In the genomic region with DNA sequence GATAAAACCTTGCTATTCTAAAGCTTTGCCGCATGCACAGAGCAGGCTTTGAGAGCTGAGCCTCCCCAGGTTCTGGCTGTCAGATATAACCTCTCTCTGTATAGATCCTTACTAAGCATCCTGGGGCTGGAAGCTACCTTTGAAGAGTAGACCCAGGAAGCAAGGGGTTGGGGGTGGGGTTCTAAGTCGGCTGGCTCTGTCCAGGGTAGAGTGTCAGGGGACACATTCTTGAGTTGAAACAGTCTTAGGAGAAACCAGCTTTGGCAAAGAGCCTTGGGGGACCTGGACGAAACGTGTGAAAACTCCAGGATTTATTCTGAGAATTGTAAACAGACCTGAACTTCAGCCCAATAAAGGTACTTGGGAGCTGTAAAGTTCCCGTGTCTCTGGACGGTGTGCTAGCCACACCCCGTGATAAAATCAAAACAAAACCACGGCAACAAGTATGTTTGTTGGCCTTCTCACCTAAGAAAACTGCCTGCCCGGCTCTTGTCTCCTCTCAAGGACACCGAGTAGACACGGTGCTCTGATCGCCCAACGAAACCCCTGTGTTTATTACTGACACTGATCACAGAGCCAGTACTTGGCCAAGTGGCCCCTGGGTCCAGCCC, we compare ENCODE assay signal across 14 mouse cellular contexts. TPM values are rescaled to one million over a fixed set of nuclear protein-coding genes. Genes with fewer than 3 reads are reported as not detected.
DNase-seq lines count a peak whose midpoint lies in the region; ATAC-seq and TF ChIP-seq lines count a peak whose summit lies in the region.
"Had no signal": no experiment of that assay in that cellular context is flagged by ENCODE, and none has a peak within 500 bp of the region (broad histone marks: within the 10 kb centered on the region; RNA-seq: fewer than 3 reads in every experiment).

No protein-coding gene starts in this region.

- no peak overlapping the region for H3ac ChIP-seq in myocyte (ENCODE audit: control insufficient read depth, insufficient read length)

- H3K9ac ChIP-seq in hindbrain, embryonic 12.5 days, result no peak overlapping the region
- H3K9ac ChIP-seq in hindbrain, postnatal 0 days (replicated peaks; ENCODE audit: low read length), result no peak overlapping the region
- H3K9ac ChIP-seq in neural tube, embryonic 11.5 days (ENCODE audit: low read length), result no peak overlapping the region
- H3K9ac ChIP-seq: embryonic facial prominence, embryonic 15.5 days; limb, embryonic 12.5 days; neural tube, embryonic 12.5 days had no signal

- no peak for TF ChIP-seq CTCF in hindbrain, postnatal 0 days (IDR thresholded peaks at IDR 0.05; ENCODE audit: low read depth)

- peaks cover 18% of the 10 kb centered on the region for H3K4me1 ChIP-seq in hindbrain, embryonic 12.5 days
- H3K4me1 ChIP-seq in hindbrain, postnatal 0 days (ENCODE audit: insufficient read depth, low read length), result no peaks in the 10 kb centered on the region
- peaks cover 9% of the 10 kb centered on the region for H3K4me1 ChIP-seq in neural tube, embryonic 11.5 days (ENCODE audit: control insufficient read depth, insufficient read depth, low read length)

- no peak for TF ChIP-seq POLR2A in myocyte (IDR thresholded peaks at IDR 0.05; ENCODE audit: insufficient read length, low read depth)

- no peaks in the 10 kb centered on the region for H3K79me2 ChIP-seq in myocyte (ENCODE audit: control insufficient read depth, insufficient read depth)

- H3K9me3 ChIP-seq in hindbrain, embryonic 12.5 days (replicated peaks), result no peaks in the 10 kb centered on the region
- no peaks in the 10 kb centered on the region for H3K9me3 ChIP-seq in hindbrain, postnatal 0 days (ENCODE audit: low read length)
- no peaks in the 10 kb centered on the region for H3K9me3 ChIP-seq in neural tube, embryonic 11.5 days (ENCODE audit: control insufficient read depth, low read length)
- H3K9me3 ChIP-seq: embryonic facial prominence, embryonic 15.5 days; limb, embryonic 12.5 days; neural tube, embryonic 12.5 days had no signal

- H3K27me3 ChIP-seq in hindbrain, embryonic 12.5 days, result no peaks in the 10 kb centered on the region
- H3K27me3 ChIP-seq in hindbrain, postnatal 0 days (ENCODE audit: insufficient read depth, low read length), result no peaks in the 10 kb centered on the region
- H3K27me3 ChIP-seq in neural tube, embryonic 11.5 days (ENCODE audit: control insufficient read depth, insufficient read depth, low read length), result no peaks in the 10 kb centered on the region
- H3K27me3 ChIP-seq in myocyte (ENCODE audit: control insufficient read depth, insufficient read depth, insufficient read length), result peaks cover 4% of the 10 kb centered on the region
- H3K27me3 ChIP-seq: embryonic facial prominence, embryonic 15.5 days; limb, embryonic 12.5 days; neural tube, embryonic 12.5 days had no signal

- no peaks in the 10 kb centered on the region for H3K36me3 ChIP-seq in hindbrain, embryonic 12.5 days
- no peaks in the 10 kb centered on the region for H3K36me3 ChIP-seq in hindbrain, postnatal 0 days (ENCODE audit: insufficient read depth, low read length)
- no peaks in the 10 kb centered on the region for H3K36me3 ChIP-seq in neural tube, embryonic 11.5 days (ENCODE audit: control insufficient read depth, insufficient read depth, low read length)
- no peaks in the 10 kb centered on the region for H3K36me3 ChIP-seq in myocyte (ENCODE audit: control insufficient read depth, insufficient read depth)
- H3K36me3 ChIP-seq: embryonic facial prominence, embryonic 15.5 days; limb, embryonic 12.5 days; neural tube, embryonic 12.5 days had no signal

- no peak overlapping the region for H3K4me3 ChIP-seq in hindbrain, embryonic 12.5 days
- no peak overlapping the region for H3K4me3 ChIP-seq in hindbrain, postnatal 0 days (ENCODE audit: low read length)
- H3K4me3 ChIP-seq in neural tube, embryonic 11.5 days (ENCODE audit: low read depth, low read length), result no peak overlapping the region
- H3K4me3 ChIP-seq in myocyte, result no peak overlapping the region
- H3K4me3 ChIP-seq: embryonic facial prominence, embryonic 15.5 days; limb, embryonic 12.5 days; neural tube, embryonic 12.5 days had no signal

- ATAC-seq in hindbrain, embryonic 12.5 days (ENCODE audit: low FRiP score), result 0 out of 2 replicates have a peak, but pooled peaks have one; percentile 13
- no peak for ATAC-seq in hindbrain, postnatal 0 days
- ATAC-seq in neural tube, embryonic 11.5 days (ENCODE audit: insufficient read depth, low FRiP score, low TSS enrichment), result no peak

- H3K27ac ChIP-seq in hindbrain, embryonic 12.5 days, result peak overlapping the region; percentile 9; the same call in 1 of the 2 replicates
- H3K27ac ChIP-seq in hindbrain, postnatal 0 days, result no peak overlapping the region
- H3K27ac ChIP-seq in neural tube, embryonic 11.5 days (ENCODE audit: low read depth, low read length), result peak overlapping the region; percentile 34
- H3K27ac ChIP-seq: embryonic facial prominence, embryonic 15.5 days; limb, embryonic 12.5 days; neural tube, embryonic 12.5 days had no signal

- no peak overlapping the region for H3K4me2 ChIP-seq in hindbrain, embryonic 12.5 days (replicated peaks)
- no peak overlapping the region for H3K4me2 ChIP-seq in hindbrain, postnatal 0 days (ENCODE audit: low read depth, low read length)
- H3K4me2 ChIP-seq in neural tube, embryonic 11.5 days (ENCODE audit: low read depth), result no peak overlapping the region
- H3K4me2 ChIP-seq in myocyte (ENCODE audit: low read depth), result peak overlapping the region; percentile 38
- H3K4me2 ChIP-seq: embryonic facial prominence, embryonic 15.5 days; limb, embryonic 12.5 days; neural tube, embryonic 12.5 days had no signal

- peak; percentile 26 for DNase-seq in adrenal gland, postnatal 10 days
- no peak for DNase-seq in adrenal gland, adult 2 months
- DNase-seq in hindbrain, postnatal 0 days (ENCODE audit: low spot score), result no peak
- DNase-seq in neural tube, embryonic 11.5 days (ENCODE audit: low spot score), result no peak
- DNase-seq in neural tube, embryonic 10.5 days (ENCODE audit: extremely low spot score, low spot score), result no peak
- DNase-seq in urinary bladder, postnatal 36 days (ENCODE audit: low spot score in 2 of 2), result no peak
- DNase-seq: cerebellum, postnatal 14 days; kidney, adult 2 months; layer of hippocampus, adult 9-11 months had no signal

- 54% methylated on average over 13 of the region's 13 CpGs for WGBS in hindbrain, embryonic 12.5 days
- 41% methylated on average over 13 of the region's 13 CpGs for WGBS in hindbrain, postnatal 0 days
- 54% methylated on average over 13 of the region's 13 CpGs for whole genome bisulfite sequencing in neural tube, embryonic 11.5 days

TF ChIP-seq in myocyte, 11 proteins besides CTCF, POLR2A, EP300 and RAD21:
- no peak for TF ChIP-seq MYOD1 (IDR thresholded peaks at IDR 0.05; ENCODE audit: control insufficient read depth in 1 of 3, insufficient read length in 2 of 3, low read depth in 2 of 3)
- no peak for TF ChIP-seq TCF12 (IDR thresholded peaks at IDR 0.05; ENCODE audit: insufficient read depth, poor library complexity, severe bottlenecking)
- TF ChIP-seq REST (IDR thresholded peaks at IDR 0.05; ENCODE audit: insufficient read depth, insufficient read length), result no peak
- no peak for TF ChIP-seq TCF3 (IDR thresholded peaks at IDR 0.05; ENCODE audit: insufficient read length, low read depth)
- TF ChIP-seq E2F4 (IDR thresholded peaks at IDR 0.05; ENCODE audit: insufficient read depth), result no peak
- no peak for TF ChIP-seq MYOG (IDR thresholded peaks at IDR 0.05; ENCODE audit: control insufficient read depth in 1 of 3, insufficient read depth in 1 of 3, insufficient read length in 2 of 3, low read depth in 2 of 3)
- TF ChIP-seq MAX (IDR thresholded peaks at IDR 0.05; ENCODE audit: low read depth), result no peak
- TF ChIP-seq CEBPB (IDR thresholded peaks at IDR 0.05; ENCODE audit: insufficient read depth, poor library complexity, severe bottlenecking), result no peak
- TF ChIP-seq USF1 (IDR thresholded peaks at IDR 0.05; ENCODE audit: low read depth), result no peak
- TF ChIP-seq SRF (IDR thresholded peaks at IDR 0.05; ENCODE audit: control insufficient read depth, insufficient read length, low read depth), result no peak
- no peak for TF ChIP-seq POLR2AphosphoS2 (IDR thresholded peaks at IDR 0.05; ENCODE audit: insufficient read length, low read depth)

RNA-seq across cellular contexts. Expression of a gene that starts 26.9 kb away (rescaled TPM):
- total RNA-seq in adrenal gland, postnatal 10 days (2021), result 10 to 100 TPM; 62.0 to 79.6 TPM
- 10 to 100 TPM; 70.6 to 85.9 TPM for total RNA-seq in adrenal gland, adult 2 months (2021)
- polyA plus RNA-seq in adrenal gland, adult 2 months (2012; rRNA removed), result 158 and 165 TPM in 2 replicates
- polyA plus RNA-seq in hindbrain, embryonic 12.5 days (2016; fragmentation: Nextera tagmentation; extraction: Ambion mirVana), result 41.6 and 42.1 TPM in 2 replicates
- 42.4 and 42.6 TPM in 2 replicates for total RNA-seq in hindbrain, postnatal 0 days (2014; rRNA removed)
- 12.5 and 16.1 TPM in 2 replicates for polyA plus RNA-seq in hindbrain, postnatal 0 days (2015; fragmentation: Nextera tagmentation; extraction: Ambion mirVana)
- 18.6 and 19.0 TPM in 2 replicates for polyA plus RNA-seq in neural tube, embryonic 11.5 days (2014; fragmentation: Nextera tagmentation; extraction: Ambion mirVana)
- polyA plus RNA-seq in myocyte (2012; fragmentation: generic; extraction: Trizol), result 19.6 TPM

RNA-seq across cellular contexts. Expression of a gene that starts 30.0 kb away (rescaled TPM):
- total RNA-seq in adrenal gland, postnatal 10 days (2021), result 100 to 1,000 TPM in 1 of 2 experiments, 10 to 100 TPM in 1; 99.1 to 104 TPM
- total RNA-seq in adrenal gland, adult 2 months (2021), result 100 to 1,000 TPM; 136 to 162 TPM
- polyA plus RNA-seq in adrenal gland, adult 2 months (2012; rRNA removed), result 41.2 and 50.8 TPM in 2 replicates
- 151 and 164 TPM in 2 replicates for polyA plus RNA-seq in hindbrain, embryonic 12.5 days (2016; fragmentation: Nextera tagmentation; extraction: Ambion mirVana)
- total RNA-seq in hindbrain, postnatal 0 days (2014; rRNA removed), result 68.0 and 76.6 TPM in 2 replicates
- polyA plus RNA-seq in hindbrain, postnatal 0 days (2015; fragmentation: Nextera tagmentation; extraction: Ambion mirVana), result 139 and 159 TPM in 2 replicates
- 86.7 and 89.8 TPM in 2 replicates for polyA plus RNA-seq in neural tube, embryonic 11.5 days (2014; fragmentation: Nextera tagmentation; extraction: Ambion mirVana)
- 71.2 TPM for polyA plus RNA-seq in myocyte (2012; fragmentation: generic; extraction: Trizol)
